Mouse (Mus musculus) cerebellum, adult 2 months (tissue): ENCODE results near the gene Myh6. TPM values are rescaled to one million over a fixed set of nuclear protein-coding genes. Genes with fewer than 3 reads are reported as not detected.

Source experiments
- DNase-seq, 2 experiments: peaks; one replicate each; pipeline ENCODE4 v3.0.0; 2021
- H3K27ac ChIP-seq: fragments of 200-500 bp; 2 replicates; pipeline ENCODE4 v1.5.1; 2012; ENCODE audit warnings: low read length, control low read depth, inconsistent platforms; ENCODE audit not compliant: insufficient read depth
- H3K27me3 ChIP-seq: fragments of 200-500 bp; 2 replicates; pipeline ENCODE4 v1.6.1; 2012; ENCODE audit warnings: inconsistent platforms, mild to moderate bottlenecking, low read length, moderate library complexity; ENCODE audit not compliant: control insufficient read depth, insufficient read depth
- H3K4me1 ChIP-seq: fragments of 200-500 bp; 2 replicates; pipeline ENCODE4 v1.6.1; 2011; ENCODE audit warnings: low read length; ENCODE audit not compliant: control insufficient read depth, insufficient read depth
- H3K4me3 ChIP-seq: fragments of 200-500 bp; replicated peaks from 2 replicates; pipeline ENCODE3; 2011; ENCODE audit warnings: mild to moderate bottlenecking, low read depth, low read length, control low read depth; ENCODE audit not compliant: insufficient read depth
- CTCF ChIP-seq: fragments of 200-500 bp; IDR thresholded peaks from 2 replicates; pipeline ENCODE4 v1.5.1; 2011; ENCODE audit warnings: low read depth, mild to moderate bottlenecking, control low read depth, low read length, moderate library complexity, borderline replicate concordance; ENCODE audit not compliant: insufficient read depth
- POLR2A ChIP-seq: fragments of 200-500 bp; IDR thresholded peaks from 2 replicates; pipeline ENCODE4 v1.6.1; 2011; ENCODE audit warnings: low read length, control low read depth, borderline replicate concordance; ENCODE audit not compliant: insufficient read depth
- WGBS: fragments of 180-500 bp; shearing (Covaris S2); methylation state at CpG from one replicate; pipeline ENCODE4 v1.1.7; 2018; 5-methylcytosine and 5-hydroxymethylcytosine counted together
- polyA plus RNA-seq: library from polyadenylated mRNA; depleted of rRNA; stranded (reverse); fragments of >200 nt; gene quantifications from 2 replicates; pipeline ENCODE4 v1.2.3, GENCODE M21; 2012; rRNA removed

Gene Myh6
- 0.10 TPM in 1 of 2 replicates, not detected in the other for polyA plus RNA-seq

- no peak for DNase-seq
- Histone ChIP-seq H3K4me1 (no peaks in the 10 kb centered on the region), H3K27ac (no peak within 1 kb of the TSS), H3K27me3 (no peaks in the 10 kb centered on the region), H3K4me3 (no peak within 1 kb of the TSS)
- WGBS: 67% methylated on average over 7 of the region's 7 CpGs
- no peak for TF ChIP-seq POLR2A
- TF ChIP-seq CTCF: no peak
These were observed at the start of gene Myh6 for GRCm38 (mm10) chr14:54966320-54966977. Gene Myh6, minus strand, starts transcription at chr14:54966927.

- TF ChIP-seq POLR2A (no peak), CTCF (no peak)
- Histone ChIP-seq H3K27ac (peak overlapping the region; percentile 40; the same call in 1 of the 2 replicates), H3K4me3 (peak overlapping the region; percentile 99), H3K4me1 (no peaks in the 10 kb centered on the region), H3K27me3 (no peaks in the 10 kb centered on the region)
- no peak for DNase-seq
- WGBS: under 1% methylated on average over 17 of the region's 17 CpGs
These were observed 49.0 kb upstream of the Myh6 start for GRCm38 (mm10) chr14:55015767-55016111.

GRCm38 (mm10) chr14:55014991-55015766 is 48.5 kb upstream of the Myh6 start, which contains the start of gene Ngdn:
Gene Ngdn, plus strand, starts transcription at chr14:55015454.
- Histone ChIP-seq H3K4me3 (peak within 1 kb of the TSS; percentile 99), H3K27ac (peak within 1 kb of the TSS; percentile 92), H3K27me3 (no peaks in the 10 kb centered on the region), H3K4me1 (no peaks in the 10 kb centered on the region)
- peak; percentile 99 to 100 for DNase-seq
- TF ChIP-seq CTCF (peak; percentile 83), POLR2A (peak; percentile 82; the same call in 1 of the 2 replicates)
- WGBS: under 1% methylated on average over 36 of the region's 36 CpGs

- Histone ChIP-seq H3K4me3 (peak overlapping the region; percentile 55), H3K27me3 (no peaks in the 10 kb centered on the region), H3K4me1 (no peaks in the 10 kb centered on the region), H3K27ac (peak overlapping the region; percentile 92)
- under 1% methylated on average over 27 of the region's 27 CpGs for WGBS
- DNase-seq: no peak
- no peak for TF ChIP-seq POLR2A
- no peak for TF ChIP-seq CTCF
These were observed 47.9 kb upstream of the Myh6 start for GRCm38 (mm10) chr14:55014591-55014990.

- 64% methylated on average over 4 of the region's 4 CpGs for WGBS
- H3K4me3 ChIP-seq: no peak overlapping the region
- H3K27me3 ChIP-seq: no peaks in the 10 kb centered on the region
- TF ChIP-seq POLR2A (no peak), CTCF (no peak)
- no peak overlapping the region for H3K27ac ChIP-seq
- no peaks in the 10 kb centered on the region for H3K4me1 ChIP-seq
- no peak for DNase-seq
These were observed 44.4 kb upstream of the Myh6 start for GRCm38 (mm10) chr14:55011116-55011515.

GRCm38 (mm10) chr14:55008417-55008816 is 41.7 kb upstream of the Myh6 start:
- WGBS: 59% methylated on average over 8 of the region's 8 CpGs
- no peaks in the 10 kb centered on the region for H3K27me3 ChIP-seq
- TF ChIP-seq POLR2A (no peak), CTCF (no peak)
- DNase-seq: no peak
- H3K27ac ChIP-seq: no peak overlapping the region
- H3K4me1 ChIP-seq: peaks cover 9% of the 10 kb centered on the region; the same call in 1 of the 2 replicates
- no peak overlapping the region for H3K4me3 ChIP-seq

GRCm38 (mm10) chr14:55007120-55007908 is 40.6 kb upstream of the Myh6 start:
- H3K4me1 ChIP-seq: peaks cover 9% of the 10 kb centered on the region; the same call in 1 of the 2 replicates
- H3K4me3 ChIP-seq: no peak overlapping the region
- H3K27ac ChIP-seq: no peak overlapping the region
- H3K27me3 ChIP-seq: no peaks in the 10 kb centered on the region
- DNase-seq: no peak
- WGBS: 94% methylated on average over 9 of the region's 9 CpGs
- no peak for TF ChIP-seq CTCF
- TF ChIP-seq POLR2A: no peak
